Mouse (Mus musculus) monocyte, adult 59 days (primary cell): Measurements from ENCODE around the gene Gcm2. TPM values are rescaled to one million over a fixed set of nuclear protein-coding genes. Genes with fewer than 3 reads are reported as not detected.

Experiments
- total RNA-seq, 2 experiments: library from RNA; stranded (reverse); gene quantifications; one replicate each; pipeline ENCODE4 v1.2.4; 2023

Gcm2 gene
- total RNA-seq, result not detected

DNA sequence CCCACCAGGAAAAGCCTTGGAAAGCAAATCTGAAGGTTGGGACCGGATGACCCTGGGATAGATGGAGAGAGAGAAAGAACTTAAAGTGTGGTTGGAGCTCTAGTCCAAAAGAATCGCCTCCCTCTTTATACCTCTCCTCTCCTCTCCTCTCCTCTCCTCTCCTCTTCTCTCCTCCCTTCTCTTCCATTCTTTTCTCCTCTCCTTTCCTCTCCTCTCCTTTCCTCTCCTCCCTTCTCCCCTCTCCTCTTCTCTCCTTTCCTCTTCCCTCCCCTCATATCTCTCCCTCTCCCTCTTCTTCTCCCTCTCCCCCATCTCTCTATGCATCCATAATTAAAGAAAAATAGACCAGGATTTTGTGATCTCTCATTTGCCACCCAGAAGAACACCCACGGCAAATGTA is at the start of gene Gcm2:
Gcm2 (minus strand) TSS at position 101 of the 400 bp plus-strand sequence.

DNA sequence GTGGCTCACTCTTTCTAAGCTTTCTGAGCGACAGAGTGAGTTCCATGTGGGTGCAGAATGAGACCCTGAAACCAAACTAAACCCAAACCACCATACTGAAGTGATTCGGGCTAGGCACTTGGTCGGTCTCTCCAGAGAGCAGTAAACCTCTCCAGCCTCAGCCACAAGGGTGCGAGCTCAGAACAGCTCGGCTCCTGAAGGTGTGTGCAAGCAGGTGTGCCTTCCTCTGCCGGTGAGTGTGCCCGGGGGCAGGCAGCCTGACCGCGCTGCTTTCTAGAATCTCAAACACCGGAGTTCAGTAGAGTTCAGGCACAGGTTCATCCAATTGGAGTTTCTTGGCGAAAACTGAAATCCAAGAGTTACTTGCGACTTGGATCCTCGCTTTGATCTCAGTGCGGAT is 3.1 kb upstream of the Gcm2 start, which contains the start of gene Sycp2l:
Sycp2l (plus strand) TSS at position 368 of the 400 bp plus-strand sequence.

DNA sequence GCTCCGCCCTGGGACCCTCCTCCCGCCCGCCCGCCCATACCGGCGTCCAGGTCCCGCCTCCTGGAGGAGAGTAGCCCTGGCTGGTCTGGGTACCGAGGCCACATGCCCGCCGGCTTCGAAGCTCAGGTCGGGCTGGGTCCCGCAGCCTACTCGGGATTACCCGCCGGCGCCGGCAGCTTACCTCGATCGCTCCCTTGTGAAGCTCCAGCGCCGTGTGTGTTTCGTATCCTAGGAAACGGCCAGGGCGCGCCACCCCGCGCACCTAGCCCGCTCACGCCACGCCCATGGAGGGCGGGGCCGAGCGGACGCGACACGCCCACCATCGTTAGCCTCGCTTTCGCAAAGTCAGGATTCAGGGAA is 31.4 kb downstream of the Gcm2 start, which contains the start of gene Mak:
Mak (minus strand) TSS at position 286 of the 360 bp plus-strand sequence.

Other genes with a start within 250 kb of the Gcm2 start
- 10 to 100 TPM; 78.0 to 79.2 TPM for gene Pak1ip1, start 110.0 kb downstream of the Gcm2 start, total RNA-seq
- gene Tmem14c, start 94.7 kb downstream of the Gcm2 start, total RNA-seq, result 100 to 1,000 TPM; 134 to 137 TPM
- gene Mak, start 31.3 kb downstream of the Gcm2 start, total RNA-seq, result not detected
- gene Sycp2l, start 3.3 kb upstream of the Gcm2 start, total RNA-seq, result not detected
- gene Elovl2, start 109.4 kb upstream of the Gcm2 start, total RNA-seq, result not detected
- 1 to 10 TPM; 7.6 TPM for gene Smim13, start 138.8 kb upstream of the Gcm2 start, total RNA-seq
- not detected for gene Gm17364, start 162.9 kb upstream of the Gcm2 start, total RNA-seq